11 mouse cellular contexts compared by ENCODE assay signal in genomic region chr13:101909026-101909425, GRCm38 (mm10).
DNase-seq lines count a peak whose midpoint lies in the region; ATAC-seq and TF ChIP-seq lines count a peak whose summit lies in the region.
"Had no signal": no experiment of that assay in that cellular context is flagged by ENCODE, and none has a peak within 500 bp of the region (broad histone marks: within the 10 kb centered on the region; RNA-seq: fewer than 3 reads in every experiment).

No protein-coding gene starts in this region.

- peak; percentile 18 for DNase-seq in liver, postnatal 0 days
- DNase-seq in liver = no peak
- DNase-seq in frontal cortex, adult 2 months (ENCODE audit: extremely low spot score in 1 of 2, low spot score in 1 of 2) = peak; percentile 31 to 68
- DNase-seq in layer of hippocampus, adult 9-10 months (ENCODE audit: low spot score) = peak; percentile 52
- no peak for DNase-seq in c-Kit-positive CD71-positive TER-119-positive erythroid progenitor cells, embryonic 14.5 days (ENCODE audit: low spot score)
- DNase-seq: cerebellum, postnatal 36 days; kidney, adult 18-20 months had no signal

- 52% methylated on average over 5 of the region's 5 CpGs for WGBS in liver, postnatal 0 days (ENCODE audit: insufficient replicate concordance)
- 53% methylated on average over 5 of the region's 5 CpGs for WGBS in liver, embryonic 12.5 days (ENCODE audit: insufficient replicate concordance)

- H3K4me3 ChIP-seq in liver, postnatal 0 days (ENCODE audit: low read depth, low read length) = no peak overlapping the region
- H3K4me3 ChIP-seq in myocyte = no peak overlapping the region
- H3K4me3 ChIP-seq in liver, embryonic 12.5 days = no peak overlapping the region
- H3K4me3 ChIP-seq: liver, embryonic 15.5 days had no signal

- peaks cover under 1% of the 10 kb centered on the region; the same call in 1 of the 2 replicates for H3K4me1 ChIP-seq in liver, postnatal 0 days (ENCODE audit: insufficient read depth)
- H3K4me1 ChIP-seq in liver, embryonic 12.5 days = no peaks in the 10 kb centered on the region
- H3K4me1 ChIP-seq: liver, embryonic 15.5 days had no signal

- H3K4me2 ChIP-seq in liver, postnatal 0 days (ENCODE audit: low read depth, low read length) = no peak overlapping the region
- H3K4me2 ChIP-seq in myocyte (ENCODE audit: low read depth) = no peak overlapping the region
- H3K4me2 ChIP-seq in liver, embryonic 12.5 days = no peak overlapping the region
- H3K4me2 ChIP-seq: liver, embryonic 15.5 days had no signal

- no peaks in the 10 kb centered on the region for H3K27me3 ChIP-seq in liver, postnatal 0 days (ENCODE audit: insufficient read depth, low read length)
- H3K27me3 ChIP-seq in myocyte (ENCODE audit: control insufficient read depth, insufficient read depth, insufficient read length) = no peaks in the 10 kb centered on the region
- no peaks in the 10 kb centered on the region for H3K27me3 ChIP-seq in liver, embryonic 12.5 days (replicated peaks)
- H3K27me3 ChIP-seq: liver, embryonic 15.5 days had no signal

- TF ChIP-seq POLR2A in myocyte (IDR thresholded peaks at IDR 0.05; ENCODE audit: insufficient read length, low read depth) = no peak

- H3K36me3 ChIP-seq in liver, postnatal 0 days (replicated peaks; ENCODE audit: insufficient read depth, low read length) = no peaks in the 10 kb centered on the region
- no peaks in the 10 kb centered on the region for H3K36me3 ChIP-seq in myocyte (ENCODE audit: control insufficient read depth, insufficient read depth)
- no peaks in the 10 kb centered on the region for H3K36me3 ChIP-seq in liver, embryonic 12.5 days
- H3K36me3 ChIP-seq: liver, embryonic 15.5 days had no signal

- no peak overlapping the region for H3K27ac ChIP-seq in liver, postnatal 0 days (ENCODE audit: low read depth)
- H3K27ac ChIP-seq in liver, embryonic 12.5 days = no peak overlapping the region
- H3K27ac ChIP-seq: liver, embryonic 15.5 days had no signal

- H3K79me2 ChIP-seq in myocyte (ENCODE audit: control insufficient read depth, insufficient read depth) = no peaks in the 10 kb centered on the region

- TF ChIP-seq EP300 in liver, postnatal 0 days (IDR thresholded peaks at IDR 0.05; ENCODE audit: low read depth) = no peak

- TF ChIP-seq CTCF in liver, postnatal 0 days (IDR thresholded peaks at IDR 0.05; ENCODE audit: low read depth) = no peak

- H3K9ac ChIP-seq in liver, postnatal 0 days (replicated peaks) = no peak overlapping the region
- no peak overlapping the region for H3K9ac ChIP-seq in liver, embryonic 12.5 days
- H3K9ac ChIP-seq: liver, embryonic 15.5 days had no signal

- peak; percentile 54 for ATAC-seq in liver, postnatal 0 days
- no peak for ATAC-seq in cerebellum, adult (ENCODE audit: insufficient number of reproducible peaks, low FRiP score, low TSS enrichment)
- ATAC-seq in liver, embryonic 12.5 days = no peak

- no peaks in the 10 kb centered on the region; the same call in 1 of the 2 replicates for H3K9me3 ChIP-seq in liver, postnatal 0 days (ENCODE audit: low read length)
- no peaks in the 10 kb centered on the region for H3K9me3 ChIP-seq in liver, embryonic 12.5 days (replicated peaks)
- H3K9me3 ChIP-seq: liver, embryonic 15.5 days had no signal

- H3ac ChIP-seq in myocyte (ENCODE audit: control insufficient read depth, insufficient read length) = no peak overlapping the region

TF ChIP-seq in myocyte, 11 proteins besides CTCF, POLR2A, EP300 and RAD21:
- TF ChIP-seq E2F4 (IDR thresholded peaks at IDR 0.05; ENCODE audit: insufficient read depth) = no peak
- peak; percentile 72 for TF ChIP-seq USF1 (IDR thresholded peaks at IDR 0.05; ENCODE audit: low read depth)
- no peak for TF ChIP-seq SRF (IDR thresholded peaks at IDR 0.05; ENCODE audit: control insufficient read depth, insufficient read length, low read depth)
- no peak for TF ChIP-seq POLR2AphosphoS2 (IDR thresholded peaks at IDR 0.05; ENCODE audit: insufficient read length, low read depth)
- no peak for TF ChIP-seq MYOG (IDR thresholded peaks at IDR 0.05; ENCODE audit: control insufficient read depth in 1 of 3, insufficient read depth in 1 of 3, insufficient read length in 2 of 3, low read depth in 2 of 3)
- no peak for TF ChIP-seq TCF12 (IDR thresholded peaks at IDR 0.05; ENCODE audit: insufficient read depth, poor library complexity, severe bottlenecking)

Comparison
In these comparisons a context has a peak if more than half of its experiments do, and no peak if none do; other contexts are left out.
1. DNase-seq: peak in liver, postnatal 0 days (single experiment), frontal cortex, adult 2 months (2 of 2) and layer of hippocampus, adult 9-10 months (single experiment); none in liver (single experiment) and c-Kit-positive CD71-positive TER-119-positive erythroid progenitor cells, embryonic 14.5 days (single experiment).